Mouse (Mus musculus) embryonic facial prominence, embryonic 10.5 days (tissue): ENCODE measurements around the gene Gm49342. TPM values are rescaled to one million over a fixed set of nuclear protein-coding genes. Genes with fewer than 3 reads are reported as not detected.
"Not testable (repeated sequence)": the region's sequence is repeated elsewhere in the genome, so short reads cannot be mapped to it uniquely, and the experiment has no call there.

Experiments used
- DNase-seq: peaks from one replicate; pipeline ENCODE4 v3.0.0-alpha.2; 2017; ENCODE audit warnings: low spot score
- H3K27ac ChIP-seq: fragments of 300-500 bp; sonication (generic); replicated peaks from 2 replicates; pipeline ENCODE4 v1.5.1; 2016; ENCODE audit warnings: mild to moderate bottlenecking
- H3K27me3 ChIP-seq: fragments of 300-500 bp; sonication (generic); replicated peaks from 2 replicates; pipeline ENCODE4 v1.6.1; 2016; ENCODE audit warnings: low read depth, mild to moderate bottlenecking; ENCODE audit not compliant: poor library complexity, severe bottlenecking
- H3K36me3 ChIP-seq: fragments of 300-500 bp; sonication (generic); replicated peaks from 2 replicates; pipeline ENCODE4 v1.6.1; 2016; ENCODE audit warnings: mild to moderate bottlenecking, moderate library complexity
- H3K4me1 ChIP-seq: fragments of 300-500 bp; sonication (generic); 2 replicates; pipeline ENCODE4 v1.6.1; 2016
- H3K4me3 ChIP-seq: fragments of 300-500 bp; sonication (generic); 2 replicates; pipeline ENCODE4 v1.5.1; 2016; ENCODE audit warnings: mild to moderate bottlenecking, moderate library complexity
- H3K9me3 ChIP-seq: fragments of 300-500 bp; sonication (generic); 2 replicates; pipeline ENCODE4 v1.6.1; 2016; ENCODE audit warnings: mild to moderate bottlenecking
- WGBS: fragments of 180-500 bp; shearing (Covaris S2); methylation state at CpG from one replicate; pipeline ENCODE4 v1.1.7; 2016; 5-methylcytosine and 5-hydroxymethylcytosine counted together
- polyA plus RNA-seq: library from polyadenylated mRNA; unstranded; fragments of >200 nt; fragmentation: Nextera tagmentation; extraction: Ambion mirVana; gene quantifications from 2 replicates; pipeline ENCODE4 v1.2.1, GENCODE M21; 2016

Gene Gm49342
- polyA plus RNA-seq = not detected in 2 replicates

DNA sequence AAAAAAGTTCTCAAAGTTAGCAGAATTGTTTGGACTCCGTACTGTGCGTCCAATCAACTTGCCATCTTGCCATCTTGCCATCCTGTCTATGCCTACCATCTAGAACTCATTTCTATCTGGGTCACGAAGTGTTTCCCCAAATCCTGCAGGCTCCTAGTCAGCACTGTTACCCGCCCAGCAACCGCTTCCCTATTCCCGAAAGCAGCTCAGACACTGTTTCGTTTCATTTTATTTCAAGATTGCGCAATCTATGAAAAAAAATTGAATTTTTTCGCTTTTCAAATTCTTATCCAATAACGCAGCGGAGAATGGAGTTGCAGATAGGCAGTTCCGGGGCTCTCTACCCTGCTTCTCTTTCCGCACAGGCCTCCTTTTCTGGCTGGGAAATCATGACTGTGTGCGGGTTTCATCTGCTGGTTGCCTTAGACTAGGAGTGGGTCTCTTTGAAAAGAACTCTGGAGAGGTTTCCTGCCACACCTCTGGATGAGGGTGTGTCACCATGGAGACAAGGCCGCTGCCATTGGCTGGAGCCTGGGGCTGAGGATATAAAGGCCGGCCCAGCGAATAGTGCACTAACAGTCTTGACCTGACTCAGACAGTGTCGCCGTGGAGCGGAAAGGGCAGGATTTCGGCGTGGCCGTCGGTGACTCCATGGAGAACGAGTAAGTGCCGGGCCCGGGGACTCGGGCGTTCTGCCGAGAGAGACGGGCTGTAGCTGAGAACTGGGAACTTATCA lies at the start of gene Gm49342:
Gene Gm49342, plus strand, starts transcription at position 586 of the 736 bp plus-strand sequence.
- H3K9me3 ChIP-seq = no peaks in the 10 kb centered on the region
- peaks cover 11% of the 10 kb centered on the region; the same call in 1 of the 2 replicates for H3K4me1 ChIP-seq
- peak within 1 kb of the TSS; percentile 62 for H3K4me3 ChIP-seq
- peak; percentile 95 for DNase-seq
- peaks cover 6% of the 10 kb centered on the region for H3K36me3 ChIP-seq
- no peaks in the 10 kb centered on the region for H3K27me3 ChIP-seq
- H3K27ac ChIP-seq = peak within 1 kb of the TSS; percentile 86
- 20% methylated on average over 31 of the region's 31 CpGs for WGBS

DNA sequence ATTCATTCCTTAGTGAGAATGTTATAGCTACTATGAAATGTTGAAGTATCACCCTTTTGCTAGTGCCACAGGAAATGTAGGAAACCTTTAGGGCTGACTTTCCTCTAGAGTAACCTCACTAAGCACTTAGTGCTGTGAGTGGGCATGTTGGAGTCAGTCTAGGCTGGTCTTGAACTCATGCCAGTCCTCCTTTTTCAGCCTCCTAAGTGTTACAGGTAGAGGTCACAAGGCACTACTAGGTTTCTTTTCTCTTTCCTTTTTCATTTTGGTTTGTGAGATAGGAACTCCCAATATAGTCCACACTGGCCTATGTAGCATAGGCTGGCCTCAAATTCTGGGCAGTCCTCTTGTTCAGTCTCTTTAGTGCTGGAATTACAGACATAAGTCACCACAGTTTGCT lies 48.9 kb upstream of the Gm49342 start:
- H3K36me3 ChIP-seq = no peaks in the 10 kb centered on the region
- H3K9me3 ChIP-seq = no peaks in the 10 kb centered on the region
- H3K4me3 ChIP-seq = no peak overlapping the region

DNA sequence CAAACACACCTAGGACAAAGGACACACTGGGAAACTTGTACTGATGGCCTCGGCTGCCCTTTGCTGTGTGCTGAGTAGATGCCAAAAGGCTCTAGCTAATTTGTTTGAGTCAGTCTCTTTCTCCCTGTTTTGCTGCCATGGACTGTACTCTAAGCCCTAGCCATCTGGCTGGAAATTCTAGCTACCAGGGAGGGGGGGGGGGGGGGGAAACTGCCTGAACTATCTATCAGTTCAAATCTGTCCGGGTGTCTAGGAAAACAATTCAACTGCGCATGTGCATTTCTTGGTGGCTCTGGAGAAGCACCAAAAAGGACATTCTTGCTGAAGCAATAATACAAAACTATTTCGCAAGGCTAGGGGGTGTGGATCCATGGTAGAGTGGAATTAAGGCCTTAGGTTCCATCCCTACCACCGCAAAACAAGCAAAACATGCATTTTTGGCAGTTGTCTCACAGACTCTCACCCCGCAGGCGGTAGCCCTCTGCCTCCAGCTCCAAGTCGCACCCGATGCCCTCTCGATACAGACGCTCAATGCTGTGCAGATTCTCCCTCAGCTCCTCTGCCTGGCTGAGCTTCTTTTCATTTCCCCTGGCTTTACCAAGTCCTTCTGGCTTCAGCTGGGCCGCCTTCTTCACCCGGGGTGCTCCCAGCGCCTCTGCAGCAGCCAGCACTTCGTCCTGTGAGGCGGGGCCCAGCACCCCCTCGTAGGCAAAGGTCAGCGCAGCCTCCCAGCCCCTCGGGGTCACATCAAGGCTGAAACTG lies 48.2 kb upstream of the Gm49342 start:
- H3K27ac ChIP-seq = peak overlapping the region; percentile 65

More for the DNA sequence above, 48.9 kb upstream of the Gm49342 start:
- H3K27me3 ChIP-seq = peaks cover 29% of the 10 kb centered on the region
- H3K4me1 ChIP-seq = peaks cover 15% of the 10 kb centered on the region
- no peak overlapping the region for H3K27ac ChIP-seq
- DNase-seq = no peak

GRCm38 (mm10) chr14:50896747-50897373 lies 47.5 kb upstream of the Gm49342 start:
- DNase-seq = no peak
- H3K36me3 ChIP-seq = no peaks in the 10 kb centered on the region
- H3K4me1 ChIP-seq = peaks cover 15% of the 10 kb centered on the region
- H3K9me3 ChIP-seq = no peaks in the 10 kb centered on the region
- WGBS = 12% methylated on average over 23 of the region's 23 CpGs
- H3K4me3 ChIP-seq = peak overlapping the region; percentile 61
- peak overlapping the region; percentile 65 for H3K27ac ChIP-seq
- peaks cover 29% of the 10 kb centered on the region for H3K27me3 ChIP-seq

More for the DNA sequence above, 48.2 kb upstream of the Gm49342 start:
- Histone ChIP-seq H3K27me3 (peaks cover 29% of the 10 kb centered on the region), H3K4me3 (peak overlapping the region; percentile 61), H3K9me3 (no peaks in the 10 kb centered on the region), H3K36me3 (no peaks in the 10 kb centered on the region), H3K4me1 (peaks cover 15% of the 10 kb centered on the region)
- peak; percentile 29 for DNase-seq
- WGBS = 15% methylated on average over 19 of the region's 19 CpGs

DNA sequence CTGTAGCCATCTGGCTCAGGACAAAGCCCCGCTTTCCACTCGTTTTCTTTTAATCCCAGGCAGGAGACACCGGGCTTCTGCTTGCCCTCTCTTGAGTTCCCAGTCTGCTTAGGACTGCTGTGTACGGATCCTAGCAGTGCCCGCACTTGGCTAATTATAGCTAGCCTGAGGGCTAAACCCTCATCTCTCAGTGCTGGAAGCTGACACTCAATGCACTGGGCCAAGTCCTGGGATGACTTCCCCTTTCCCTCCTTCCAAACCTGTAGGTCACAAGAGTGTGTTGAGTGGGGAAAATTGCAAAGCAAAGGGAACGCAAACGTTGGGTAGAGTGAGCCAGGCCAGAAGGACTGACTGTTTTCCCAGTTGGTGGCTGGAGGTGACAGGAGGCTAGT lies 46.9 kb upstream of the Gm49342 start, which contains the start of gene Klhl33:
Gene Klhl33, minus strand, starts transcription at position 134 of the 392 bp plus-strand sequence.
- Histone ChIP-seq H3K4me3 (peak within 1 kb of the TSS; percentile 61), H3K9me3 (no peaks in the 10 kb centered on the region), H3K27me3 (peaks cover 29% of the 10 kb centered on the region), H3K4me1 (peaks cover 15% of the 10 kb centered on the region), H3K27ac (peak within 1 kb of the TSS; percentile 65), H3K36me3 (no peaks in the 10 kb centered on the region)
- DNase-seq = peak; percentile 14
- 34% methylated on average over 7 of the region's 7 CpGs for WGBS

GRCm38 (mm10) chr14:50897992-50898391 lies 46.3 kb upstream of the Gm49342 start:
- Histone ChIP-seq H3K4me1 (peaks cover 15% of the 10 kb centered on the region), H3K27me3 (peaks cover 29% of the 10 kb centered on the region)
- H3K27ac ChIP-seq, H3K4me3 ChIP-seq, DNase-seq, H3K36me3 ChIP-seq, H3K9me3 ChIP-seq: not testable (repeated sequence)
- 91% methylated on average over 2 of the region's 2 CpGs for WGBS

DNA sequence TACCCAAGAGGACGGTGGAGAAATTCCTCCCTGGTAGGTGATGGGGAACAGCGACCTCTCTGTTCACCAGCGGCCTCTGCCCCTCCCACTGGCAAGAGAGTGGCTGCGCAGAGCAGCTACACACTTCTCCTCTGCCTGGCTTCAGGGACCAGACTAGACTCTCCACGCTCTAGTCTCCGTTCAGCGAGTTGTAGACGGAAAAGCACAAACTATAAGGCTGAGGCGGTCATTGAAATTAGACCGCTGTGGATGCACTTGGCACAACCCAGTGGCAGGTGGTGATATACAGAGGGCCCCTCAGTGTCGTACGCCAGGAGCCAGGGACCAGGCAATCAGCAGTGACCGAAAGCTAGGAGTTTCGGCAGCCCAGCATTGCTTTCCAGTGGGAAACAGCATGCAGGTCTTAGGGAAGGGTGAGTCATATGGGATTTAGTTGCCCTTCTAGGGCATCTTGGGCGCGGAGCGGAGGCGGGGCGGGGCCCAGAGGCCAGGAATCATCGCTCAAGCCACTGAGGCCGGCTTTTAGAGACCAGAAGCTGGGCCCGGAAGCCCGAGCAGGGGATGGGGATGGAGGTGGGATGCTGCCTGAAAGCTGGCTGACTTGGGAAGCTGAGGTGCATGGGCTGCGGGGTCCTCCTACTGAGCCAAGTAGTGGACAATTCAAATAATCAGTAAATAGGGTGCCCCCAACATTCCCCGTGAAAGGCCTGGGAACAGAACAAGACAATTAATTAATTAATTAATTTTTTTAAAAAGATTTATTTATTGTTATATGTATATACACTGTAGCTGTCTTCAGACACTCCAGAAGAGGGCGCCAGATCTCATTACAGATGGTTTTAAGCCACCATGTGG lies 40.1 kb upstream of the Gm49342 start:
- peaks cover 8% of the 10 kb centered on the region for H3K4me1 ChIP-seq
- 2% methylated on average over 26 of the region's 26 CpGs for WGBS
- H3K9me3 ChIP-seq = no peaks in the 10 kb centered on the region
- H3K27me3 ChIP-seq = no peaks in the 10 kb centered on the region; the same call in 1 of the 2 replicates
- peak; percentile 70 for DNase-seq
- peak overlapping the region; percentile 61 for H3K4me3 ChIP-seq
- H3K36me3 ChIP-seq = no peaks in the 10 kb centered on the region
- H3K27ac ChIP-seq = peak overlapping the region; percentile 69

- Histone ChIP-seq H3K9me3 (no peaks in the 10 kb centered on the region), H3K4me3 (no peak overlapping the region), H3K36me3 (no peaks in the 10 kb centered on the region), H3K4me1 (peaks cover 8% of the 10 kb centered on the region), H3K27me3 (no peaks in the 10 kb centered on the region; the same call in 1 of the 2 replicates), H3K27ac (no peak overlapping the region)
- WGBS = 80% methylated on average over 4 of the region's 4 CpGs
- DNase-seq = no peak
These were observed 39.5 kb upstream of the Gm49342 start for GRCm38 (mm10) chr14:50904828-50905129.

DNA sequence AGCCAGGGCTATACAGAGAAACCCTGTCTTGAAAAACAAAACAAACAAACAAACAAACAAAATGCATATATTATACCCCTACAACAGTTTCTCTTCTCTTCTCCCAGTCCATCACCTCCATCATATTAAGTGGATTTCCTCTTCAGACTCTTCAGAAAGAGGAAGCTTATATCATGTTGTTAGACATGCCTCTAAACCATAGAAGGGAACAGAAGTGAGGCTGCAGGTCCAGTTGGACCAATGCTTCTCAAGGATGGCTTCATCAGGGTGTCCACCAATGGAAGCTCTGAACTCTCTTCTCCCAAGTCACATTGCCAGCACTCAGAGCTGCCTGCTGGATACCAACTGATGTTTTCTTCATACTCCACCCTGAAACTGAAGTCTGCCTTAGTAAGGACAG lies 39.0 kb upstream of the Gm49342 start:
- H3K4me1 ChIP-seq, H3K27ac ChIP-seq, H3K9me3 ChIP-seq, H3K36me3 ChIP-seq, H3K27me3 ChIP-seq, H3K4me3 ChIP-seq, DNase-seq: not testable (repeated sequence)

DNA sequence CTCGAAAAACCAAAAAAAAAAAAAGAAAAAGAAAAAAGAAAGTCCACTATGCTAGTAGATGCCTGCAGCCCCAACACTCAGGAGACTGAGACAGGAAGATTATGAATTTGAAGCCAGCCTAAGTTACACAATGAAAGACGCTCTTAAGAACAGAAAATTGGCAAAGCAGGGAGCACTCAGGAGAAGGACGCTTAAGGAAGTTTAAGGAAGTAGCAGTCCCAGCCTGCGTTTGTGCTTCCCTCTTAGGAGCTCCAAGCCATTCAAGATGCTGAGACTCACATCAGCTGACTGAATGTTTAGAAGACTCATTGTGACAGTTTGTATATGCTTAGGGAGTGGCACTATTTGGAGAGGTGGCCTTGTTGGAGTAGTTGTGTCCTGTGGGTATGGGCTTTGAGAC lies 36.2 kb upstream of the Gm49342 start:
- Histone ChIP-seq H3K9me3 (no peaks in the 10 kb centered on the region), H3K4me1 (peaks cover 8% of the 10 kb centered on the region), H3K27ac (no peak overlapping the region), H3K27me3 (no peaks in the 10 kb centered on the region), H3K4me3 (no peak overlapping the region), H3K36me3 (peaks cover 19% of the 10 kb centered on the region)
- no peak for DNase-seq
- 83% methylated on average over 4 of the region's 4 CpGs for WGBS

GRCm38 (mm10) chr14:50911356-50911755 lies 33.0 kb upstream of the Gm49342 start:
- H3K4me3 ChIP-seq = no peak overlapping the region
- WGBS = 43% methylated on average over 3 of the region's 3 CpGs

DNA sequence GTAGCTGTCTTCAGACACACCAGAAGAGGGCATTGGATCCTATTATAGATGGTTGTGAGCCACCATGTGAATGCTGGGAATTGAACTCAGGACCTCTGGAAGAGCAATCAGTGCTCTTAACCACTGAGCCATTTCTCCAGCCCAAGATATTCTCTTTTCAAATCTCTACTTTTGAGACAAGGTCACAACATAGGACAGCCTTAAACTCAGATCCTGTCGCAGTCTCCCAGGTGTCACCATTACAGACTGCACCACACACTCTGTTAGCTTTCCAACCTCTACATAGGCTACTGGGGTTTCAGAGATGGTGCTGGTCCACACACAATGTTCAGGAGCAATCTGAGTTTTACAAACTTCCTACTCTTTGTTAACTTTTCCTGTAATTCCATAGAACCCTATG lies 20.9 kb upstream of the Gm49342 start:
- H3K9me3 ChIP-seq, H3K27ac ChIP-seq, H3K27me3 ChIP-seq, DNase-seq: not testable (repeated sequence)
- WGBS = 70% methylated on average over 1 of the region's 1 CpGs
- peak overlapping the region; percentile 90 for H3K4me3 ChIP-seq
- H3K4me1 ChIP-seq = peaks cover 24% of the 10 kb centered on the region
- H3K36me3 ChIP-seq = peaks cover 50% of the 10 kb centered on the region

More at GRCm38 (mm10) chr14:50911356-50911755, 33.0 kb upstream of the Gm49342 start:
- Histone ChIP-seq H3K36me3 (peaks cover 50% of the 10 kb centered on the region), H3K9me3 (no peaks in the 10 kb centered on the region), H3K27me3 (no peaks in the 10 kb centered on the region), H3K4me1 (no peaks in the 10 kb centered on the region), H3K27ac (no peak overlapping the region)
- DNase-seq = no peak
